Mouse (Mus musculus) midbrain, embryonic 12.5 days (tissue): ENCODE data around the gene Pla2g2f. TPM values are rescaled to one million over a fixed set of nuclear protein-coding genes. Genes with fewer than 3 reads are reported as not detected.

Source experiments
- ATAC-seq: fragments of 200-750 bp; cut with Nextera tagmentation; 2 replicates; pipeline ENCODE4 v1.8.0; 2017; ENCODE audit warnings: low read depth, moderate TSS enrichment, moderate library complexity; ENCODE audit not compliant: low FRiP score
- H3K27ac ChIP-seq: fragments of 300-500 bp; sonication (generic); replicated peaks from 2 replicates; pipeline ENCODE4 v1.5.1; 2016; ENCODE audit warnings: mild to moderate bottlenecking
- H3K27me3 ChIP-seq: fragments of 300-500 bp; sonication (generic); 2 replicates; pipeline ENCODE4 v1.6.1; 2016; ENCODE audit warnings: mild to moderate bottlenecking
- H3K36me3 ChIP-seq: fragments of 300-500 bp; sonication (generic); 2 replicates; pipeline ENCODE4 v1.6.1; 2016
- H3K4me1 ChIP-seq: fragments of 300-500 bp; sonication (generic); 2 replicates; pipeline ENCODE4 v1.6.1; 2016
- H3K4me2 ChIP-seq: fragments of 300-500 bp; sonication (generic); replicated peaks from 2 replicates; pipeline ENCODE4 v1.6.1; 2016; ENCODE audit warnings: mild to moderate bottlenecking, moderate library complexity
- H3K4me3 ChIP-seq: fragments of 300-500 bp; sonication (generic); 2 replicates; pipeline ENCODE4 v1.5.1; 2016; ENCODE audit warnings: mild to moderate bottlenecking
- H3K9ac ChIP-seq: fragments of 300-500 bp; sonication (generic); replicated peaks from 2 replicates; pipeline ENCODE4 v1.6.1; 2016; ENCODE audit warnings: mild to moderate bottlenecking, moderate library complexity
- H3K9me3 ChIP-seq: fragments of 300-500 bp; sonication (generic); 2 replicates; pipeline ENCODE4 v1.6.1; 2016; ENCODE audit warnings: mild to moderate bottlenecking
- WGBS: fragments of 180-500 bp; shearing (Covaris S2); methylation state at CpG from one replicate; pipeline ENCODE4 v1.1.7; 2016; 5-methylcytosine and 5-hydroxymethylcytosine counted together
- polyA plus RNA-seq: library from polyadenylated mRNA; unstranded; fragments of >200 nt; fragmentation: Nextera tagmentation; extraction: Ambion mirVana; gene quantifications from 2 replicates; pipeline ENCODE4 v1.2.1, GENCODE M21; 2016

The Pla2g2f gene
- polyA plus RNA-seq, 1 experiment from 2014 or later = 0.11 TPM

GRCm38 (mm10) chr4:138729018-138729703 lies 28.3 kb downstream of the Pla2g2f start:
- Histone ChIP-seq H3K4me1 (peaks cover 23% of the 10 kb centered on the region), H3K9me3 (no peaks in the 10 kb centered on the region), H3K4me2 (no peak overlapping the region), H3K27ac (no peak overlapping the region), H3K36me3 (no peaks in the 10 kb centered on the region), H3K9ac (no peak overlapping the region), H3K27me3 (peaks cover 3% of the 10 kb centered on the region; the same call in 1 of the 2 replicates), H3K4me3 (no peak overlapping the region)
- WGBS = 27% methylated on average over 9 of the region's 9 CpGs
- peak; percentile 41; the same call in 1 of the 2 replicates for ATAC-seq

- H3K4me1 ChIP-seq = peaks cover 25% of the 10 kb centered on the region
- H3K27ac ChIP-seq = no peak overlapping the region
- WGBS = 81% methylated on average over 5 of the region's 5 CpGs
- H3K27me3 ChIP-seq = 0 out of 2 replicates have a peak, but pooled peaks cover 3% of the 10 kb centered on the region
- H3K9me3 ChIP-seq = no peaks in the 10 kb centered on the region
- ATAC-seq = no peak
- no peak overlapping the region for H3K4me3 ChIP-seq
- no peaks in the 10 kb centered on the region for H3K36me3 ChIP-seq
- no peak overlapping the region for H3K9ac ChIP-seq
- 0 out of 2 replicates have a peak overlapping the region, but pooled peaks have one; percentile 60 for H3K4me2 ChIP-seq
Observed at GRCm38 (mm10) chr4:138725751-138726150, 31.7 kb downstream of the Pla2g2f start.

- 7% methylated on average over 13 of the region's 13 CpGs for WGBS
- H3K9me3 ChIP-seq = no peaks in the 10 kb centered on the region
- peaks cover 25% of the 10 kb centered on the region for H3K4me1 ChIP-seq
- peak overlapping the region; percentile 34 for H3K4me3 ChIP-seq
- H3K9ac ChIP-seq = peak overlapping the region; percentile 48
- no peaks in the 10 kb centered on the region for H3K36me3 ChIP-seq
- ATAC-seq = peak; percentile 80; the same call in 1 of the 2 replicates
- 0 out of 2 replicates have a peak, but pooled peaks cover 3% of the 10 kb centered on the region for H3K27me3 ChIP-seq
- H3K27ac ChIP-seq = no peak overlapping the region
- H3K4me2 ChIP-seq = peak overlapping the region; percentile 60
Observed at GRCm38 (mm10) chr4:138725127-138725461, 32.3 kb downstream of the Pla2g2f start.

GRCm38 (mm10) chr4:138724354-138725126 lies 32.9 kb downstream of the Pla2g2f start, which contains the start of gene Pla2g2c:
Gene Pla2g2c (plus strand): TSS chr4:138724792.
- Histone ChIP-seq H3K27ac (no peak within 1 kb of the TSS), H3K9me3 (no peaks in the 10 kb centered on the region), H3K27me3 (0 out of 2 replicates have a peak, but pooled peaks cover 3% of the 10 kb centered on the region), H3K4me1 (peaks cover 22% of the 10 kb centered on the region), H3K4me2 (peak within 1 kb of the TSS; percentile 60), H3K36me3 (no peaks in the 10 kb centered on the region), H3K9ac (peak within 1 kb of the TSS; percentile 48), H3K4me3 (peak within 1 kb of the TSS; percentile 34)
- no peak for ATAC-seq
- 59% methylated on average over 18 of the region's 18 CpGs for WGBS

- Histone ChIP-seq H3K4me2 (no peak overlapping the region), H3K4me1 (peaks cover 17% of the 10 kb centered on the region), H3K9me3 (no peaks in the 10 kb centered on the region), H3K36me3 (no peaks in the 10 kb centered on the region), H3K9ac (no peak overlapping the region), H3K27ac (no peak overlapping the region), H3K4me3 (no peak overlapping the region), H3K27me3 (0 out of 2 replicates have a peak, but pooled peaks cover 3% of the 10 kb centered on the region)
- no peak for ATAC-seq
- WGBS = 84% methylated on average over 15 of the region's 15 CpGs
Observed at GRCm38 (mm10) chr4:138723493-138724281, 33.7 kb downstream of the Pla2g2f start.

- H3K4me1 ChIP-seq = peaks cover 2% of the 10 kb centered on the region; the same call in 1 of the 2 replicates
- H3K27me3 ChIP-seq = no peaks in the 10 kb centered on the region
- H3K9ac ChIP-seq = no peak overlapping the region
- H3K36me3 ChIP-seq = no peaks in the 10 kb centered on the region
- 78% methylated on average over 5 of the region's 5 CpGs for WGBS
- no peak overlapping the region for H3K4me2 ChIP-seq
- no peak for ATAC-seq
- no peaks in the 10 kb centered on the region for H3K9me3 ChIP-seq
- H3K4me3 ChIP-seq = no peak overlapping the region
- H3K27ac ChIP-seq = no peak overlapping the region
Observed at GRCm38 (mm10) chr4:138719264-138719596, 38.2 kb downstream of the Pla2g2f start.

- 80% methylated on average over 5 of the region's 5 CpGs for WGBS
Observed at GRCm38 (mm10) chr4:138718586-138719263, 38.7 kb downstream of the Pla2g2f start.

GRCm38 (mm10) chr4:138716697-138717096 lies 40.7 kb downstream of the Pla2g2f start:
- Histone ChIP-seq H3K4me3 (no peak overlapping the region), H3K27ac (no peak overlapping the region), H3K9me3 (no peaks in the 10 kb centered on the region), H3K36me3 (no peaks in the 10 kb centered on the region), H3K27me3 (no peaks in the 10 kb centered on the region), H3K4me2 (no peak overlapping the region), H3K4me1 (no peaks in the 10 kb centered on the region), H3K9ac (no peak overlapping the region)
- ATAC-seq = no peak
- WGBS = 88% methylated on average over 9 of the region's 9 CpGs

More at GRCm38 (mm10) chr4:138718586-138719263, 38.7 kb downstream of the Pla2g2f start:
- H3K4me2 ChIP-seq = no peak overlapping the region
- H3K4me3 ChIP-seq = no peak overlapping the region
- no peaks in the 10 kb centered on the region; the same call in 1 of the 2 replicates for H3K4me1 ChIP-seq
- H3K27ac ChIP-seq = no peak overlapping the region
- no peaks in the 10 kb centered on the region for H3K36me3 ChIP-seq
- no peaks in the 10 kb centered on the region for H3K27me3 ChIP-seq
- ATAC-seq = no peak
- H3K9me3 ChIP-seq = no peaks in the 10 kb centered on the region
- no peak overlapping the region for H3K9ac ChIP-seq

- no peak for ATAC-seq
- Histone ChIP-seq H3K9me3 (no peaks in the 10 kb centered on the region), H3K9ac (no peak overlapping the region), H3K27ac (no peak overlapping the region), H3K4me2 (no peak overlapping the region), H3K27me3 (no peaks in the 10 kb centered on the region), H3K36me3 (no peaks in the 10 kb centered on the region), H3K4me3 (no peak overlapping the region), H3K4me1 (no peaks in the 10 kb centered on the region)
- 80% methylated on average over 1 of the region's 1 CpGs for WGBS
Observed at GRCm38 (mm10) chr4:138714186-138714585, 43.2 kb downstream of the Pla2g2f start.

- H3K27ac ChIP-seq = no peak overlapping the region
- no peak overlapping the region for H3K4me2 ChIP-seq
- 82% methylated on average over 8 of the region's 8 CpGs for WGBS
- no peaks in the 10 kb centered on the region for H3K27me3 ChIP-seq
- H3K4me3 ChIP-seq = no peak overlapping the region
- no peak overlapping the region for H3K9ac ChIP-seq
- H3K9me3 ChIP-seq = no peaks in the 10 kb centered on the region
- no peak for ATAC-seq
- H3K36me3 ChIP-seq = no peaks in the 10 kb centered on the region
- no peaks in the 10 kb centered on the region for H3K4me1 ChIP-seq
Observed at GRCm38 (mm10) chr4:138712621-138713020, 44.8 kb downstream of the Pla2g2f start.

GRCm38 (mm10) chr4:138712096-138712495 lies 45.3 kb downstream of the Pla2g2f start:
- Histone ChIP-seq H3K9me3 (no peaks in the 10 kb centered on the region), H3K27me3 (no peaks in the 10 kb centered on the region), H3K27ac (no peak overlapping the region), H3K9ac (no peak overlapping the region), H3K4me1 (no peaks in the 10 kb centered on the region), H3K36me3 (no peaks in the 10 kb centered on the region), H3K4me2 (no peak overlapping the region), H3K4me3 (no peak overlapping the region)
- ATAC-seq = no peak
- 90% methylated on average over 11 of the region's 11 CpGs for WGBS
